Mouse (Mus musculus): ENCODE measurements around the gene Ppm1d.

Gene Ppm1d

DNA sequence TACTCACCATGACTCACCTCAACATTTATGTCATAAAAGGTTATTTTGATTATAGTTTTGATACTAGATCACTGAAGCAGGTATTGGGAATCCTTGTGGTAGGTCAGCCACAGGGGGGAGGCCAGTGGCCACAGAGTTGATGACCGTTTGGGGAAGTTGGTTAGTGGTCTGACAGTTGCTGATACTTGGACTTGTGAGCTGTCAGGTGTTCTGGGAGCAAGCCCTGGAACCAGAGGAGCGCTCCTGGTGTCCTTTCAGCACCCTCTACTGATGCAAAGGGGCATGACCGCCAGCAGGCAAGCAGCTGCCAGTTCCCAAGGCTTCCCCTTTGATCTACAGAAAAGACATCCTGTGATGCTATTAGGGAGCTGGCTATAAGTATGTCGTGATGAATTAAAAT is 23.7 kb downstream of the Ppm1d start:
- DNase-seq: peak; percentile 74

- DNase-seq: no peak
Measured at GRCm38 (mm10) chr11:85339173-85339831, 28.3 kb downstream of the Ppm1d start.

GRCm38 (mm10) chr11:85340070-85340616 is 29.1 kb downstream of the Ppm1d start:
- DNase-seq: no peak

GRCm38 (mm10) chr11:85352539-85353380 is 41.7 kb downstream of the Ppm1d start, which contains the start of gene Bcas3:
TSS of gene Bcas3 (plus strand) at chr11:85353167.
- peak; percentile 96 for DNase-seq

GRCm38 (mm10) chr11:85353819-85354218 is 42.8 kb downstream of the Ppm1d start:
- no peak for DNase-seq

DNA sequence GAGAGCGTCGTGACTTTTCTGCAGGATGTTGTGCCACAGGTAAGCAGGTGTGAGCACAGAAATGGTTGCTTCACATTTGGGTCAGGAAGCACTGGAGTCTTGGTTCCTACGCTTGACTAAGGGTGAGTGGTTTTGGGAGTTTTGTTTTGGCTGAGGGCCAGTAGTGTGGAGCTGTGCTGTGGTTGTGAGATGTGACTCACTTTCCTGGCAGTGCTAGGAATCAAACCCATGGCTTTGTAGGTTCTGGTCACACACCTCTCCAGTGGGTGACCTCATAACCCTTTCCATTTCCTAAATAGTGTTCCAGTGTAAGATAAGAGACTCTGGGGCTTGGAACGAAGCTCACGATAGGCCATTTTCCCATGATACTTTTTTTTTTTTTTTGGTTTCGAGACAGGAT is 48.6 kb downstream of the Ppm1d start:
- no peak for DNase-seq

DNA sequence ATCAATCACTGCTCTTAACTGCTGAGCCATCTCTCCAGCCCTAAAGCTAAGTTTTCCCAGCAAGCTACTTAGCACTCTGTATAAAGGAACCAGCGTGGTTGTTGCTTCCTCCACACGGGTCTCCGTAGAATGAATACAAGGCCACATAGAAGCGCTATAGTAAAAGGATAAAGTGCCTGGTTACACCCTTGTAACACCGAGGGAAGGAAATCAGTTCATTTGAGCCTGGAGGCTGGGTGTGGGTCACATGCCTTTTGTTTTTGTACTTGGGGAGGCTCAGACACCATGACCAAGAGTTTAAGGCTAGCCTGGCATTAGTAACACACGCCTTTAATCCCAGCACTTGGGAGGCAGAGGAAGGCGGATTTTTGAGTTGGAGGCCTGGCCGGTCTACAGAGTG is 50.6 kb downstream of the Ppm1d start:
- DNase-seq: no peak

GRCm38 (mm10) chr11:85366168-85366567 is 55.1 kb downstream of the Ppm1d start:
- DNase-seq: no peak

DNA sequence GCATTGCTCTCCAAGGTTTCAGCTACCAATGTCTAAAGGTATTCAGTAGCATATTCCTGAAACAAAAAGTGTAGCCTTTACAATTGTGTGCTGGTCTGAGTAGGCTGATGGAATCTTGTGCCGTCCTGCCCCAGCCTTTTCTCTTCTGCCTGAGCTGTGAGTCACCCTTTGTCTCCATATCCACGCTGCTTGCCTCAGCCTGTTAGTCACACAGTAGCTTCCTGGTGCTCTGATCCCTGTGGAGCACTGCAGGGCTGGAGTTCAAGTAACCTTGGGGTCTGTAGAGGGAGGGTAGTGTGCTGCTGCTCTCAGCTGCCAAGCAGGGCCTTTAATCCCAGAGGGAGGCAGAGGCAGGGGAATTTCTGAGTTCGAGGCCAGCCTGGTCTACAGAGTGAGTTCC is 56.8 kb downstream of the Ppm1d start:
- no peak for DNase-seq

- DNase-seq: no peak
Measured at GRCm38 (mm10) chr11:85379091-85379490, 68.0 kb downstream of the Ppm1d start.

- no peak for DNase-seq
Measured at GRCm38 (mm10) chr11:85380046-85380445, 69.0 kb downstream of the Ppm1d start.

GRCm38 (mm10) chr11:85382055-85382454 is 71.0 kb downstream of the Ppm1d start:
- peak; percentile 74 for DNase-seq

DNA sequence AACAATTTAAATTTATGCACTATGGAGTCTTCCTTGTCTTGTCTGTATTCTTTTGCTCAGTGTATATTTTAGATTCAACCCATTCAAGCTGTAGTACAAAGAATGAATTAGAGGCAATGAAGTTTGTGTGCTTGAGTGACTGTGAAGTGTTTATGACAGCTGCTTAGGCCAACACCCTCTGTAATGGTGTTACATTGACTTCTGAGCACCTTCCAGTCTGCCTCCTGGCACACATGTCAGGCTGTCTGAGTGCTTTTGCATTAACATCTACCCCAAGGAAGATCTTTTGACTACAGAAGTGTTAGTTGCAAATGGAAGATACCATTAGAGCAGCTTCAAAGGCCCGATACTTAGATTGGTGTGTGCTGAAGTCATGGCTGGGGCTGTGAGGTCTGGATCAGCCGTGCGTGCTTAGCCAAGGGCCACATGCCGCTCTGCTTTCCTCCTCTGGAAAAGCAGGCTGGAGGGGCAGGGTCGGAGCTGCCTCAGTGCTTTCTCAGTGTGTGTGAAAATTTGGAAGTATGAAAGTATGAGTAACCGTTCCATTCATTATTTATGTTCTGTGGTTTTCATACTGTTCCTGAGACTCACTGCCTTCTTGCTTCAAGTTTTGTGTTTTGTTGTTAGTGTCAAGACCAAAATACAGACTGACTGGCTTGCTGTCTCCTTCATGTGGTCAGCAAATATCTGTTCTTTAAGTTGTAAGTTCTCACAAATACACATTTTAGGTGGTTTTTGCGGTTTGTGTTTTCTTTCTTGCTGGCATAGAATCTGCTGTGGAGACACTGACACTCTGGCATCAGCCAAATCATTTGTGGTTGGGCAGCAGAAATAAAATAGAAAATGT is 73.2 kb downstream of the Ppm1d start:
- DNase-seq: no peak

GRCm38 (mm10) chr11:85392179-85392863 is 81.3 kb downstream of the Ppm1d start:
- DNase-seq: no peak

DNA sequence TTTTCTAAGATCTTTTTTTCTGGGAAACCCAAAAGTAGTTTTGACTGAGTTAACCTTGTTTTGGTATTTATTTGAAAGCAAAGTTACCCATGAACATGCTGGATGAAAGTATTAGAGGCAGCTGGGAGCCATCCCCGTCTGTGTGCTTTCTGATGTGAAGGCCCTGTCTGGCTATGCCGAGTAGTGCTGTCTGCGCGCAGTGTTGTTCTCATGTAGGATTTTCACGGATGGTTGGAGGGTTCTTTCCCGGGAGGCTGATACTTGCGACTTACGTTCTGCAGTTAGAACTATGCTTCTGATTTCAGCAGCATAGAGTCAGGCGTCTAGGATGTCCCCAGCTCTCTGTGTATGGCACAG is 81.8 kb downstream of the Ppm1d start:
- no peak for DNase-seq

DNA sequence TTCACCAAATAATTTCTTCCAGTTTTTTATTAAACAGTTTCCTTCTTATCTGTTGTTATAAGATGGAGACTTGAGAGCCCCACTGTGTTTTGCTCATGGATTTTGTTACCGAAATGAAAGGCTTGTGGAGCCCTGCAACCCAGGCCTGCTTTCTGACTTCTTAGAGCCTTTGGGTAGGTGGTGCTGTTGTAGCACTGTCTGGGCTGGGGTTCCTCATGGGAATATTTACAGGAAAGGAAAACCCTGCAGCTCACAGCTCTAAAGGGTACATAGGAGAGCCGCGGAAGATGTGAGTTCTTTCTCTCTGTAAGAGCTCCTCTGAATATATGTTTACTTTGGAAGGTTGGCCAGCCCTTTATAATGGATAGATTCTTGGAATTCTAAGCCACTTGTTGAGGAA is 82.9 kb downstream of the Ppm1d start:
- DNase-seq: no peak

- DNase-seq: no peak
Measured at GRCm38 (mm10) chr11:85395361-85395760, 84.3 kb downstream of the Ppm1d start.

Measured in thymus, postnatal 4 days (tissue).